Mouse (Mus musculus) midbrain, embryonic 15.5 days (tissue): Measurements from ENCODE around the gene Mrpl54. TPM values are rescaled to one million over a fixed set of nuclear protein-coding genes. Genes with fewer than 3 reads are reported as not detected.

ENCODE experiments used
- ATAC-seq: fragments of 200-750 bp; cut with Nextera tagmentation; replicated peaks from 2 replicates; pipeline ENCODE4 v1.8.0; 2017; ENCODE audit warnings: moderate TSS enrichment
- H3K27ac ChIP-seq: fragments of 300-500 bp; sonication (generic); 2 replicates; pipeline ENCODE4 v1.5.1; 2015; ENCODE audit warnings: mild to moderate bottlenecking, inconsistent platforms
- H3K27me3 ChIP-seq: fragments of 300-500 bp; sonication (generic); replicated peaks from 2 replicates; pipeline ENCODE4 v1.6.1; 2015; ENCODE audit warnings: inconsistent platforms
- H3K36me3 ChIP-seq: fragments of 300-500 bp; sonication (generic); replicated peaks from 2 replicates; pipeline ENCODE4 v1.6.1; 2015; ENCODE audit warnings: inconsistent platforms
- H3K4me1 ChIP-seq: fragments of 300-500 bp; sonication (generic); 2 replicates; pipeline ENCODE4 v1.6.1; 2015; ENCODE audit warnings: inconsistent platforms
- H3K4me2 ChIP-seq: fragments of 300-500 bp; sonication (generic); 2 replicates; pipeline ENCODE4 v1.6.1; 2015; ENCODE audit warnings: inconsistent platforms, mild to moderate bottlenecking, moderate library complexity
- H3K4me3 ChIP-seq: fragments of 300-500 bp; sonication (generic); 2 replicates; pipeline ENCODE4 v1.5.1; 2015; ENCODE audit warnings: mild to moderate bottlenecking, inconsistent platforms
- H3K9ac ChIP-seq: fragments of 300-500 bp; sonication (generic); 2 replicates; pipeline ENCODE4 v1.6.1; 2015; ENCODE audit warnings: mild to moderate bottlenecking, inconsistent platforms
- H3K9me3 ChIP-seq: fragments of 300-500 bp; sonication (generic); 2 replicates; pipeline ENCODE4 v1.6.1; 2016; ENCODE audit warnings: inconsistent platforms
- WGBS: fragments of 180-500 bp; shearing (Covaris S2); methylation state at CpG from one replicate; pipeline ENCODE4 v1.1.7; 2015; ENCODE audit warnings: mixed read lengths; 5-methylcytosine and 5-hydroxymethylcytosine counted together
- polyA plus RNA-seq: library from polyadenylated mRNA; unstranded; fragments of >200 nt; fragmentation: Nextera tagmentation; extraction: Ambion mirVana; gene quantifications from 2 replicates; pipeline ENCODE4 v1.2.1, GENCODE M21; 2015

Gene Mrpl54
- polyA plus RNA-seq, 1 experiment from 2014 or later = 124 TPM

GRCm38 (mm10) chr10:81279496-81279895, 12.8 kb upstream of the Mrpl54 start:
- peaks cover 9% of the 10 kb centered on the region for H3K27me3 ChIP-seq
- H3K4me3 ChIP-seq = no peak overlapping the region
- no peaks in the 10 kb centered on the region for H3K36me3 ChIP-seq
- no peak overlapping the region for H3K9ac ChIP-seq
- H3K4me2 ChIP-seq = no peak overlapping the region
- WGBS = 43% methylated on average over 10 of the region's 10 CpGs
- no peaks in the 10 kb centered on the region for H3K9me3 ChIP-seq
- no peak overlapping the region for H3K27ac ChIP-seq
- H3K4me1 ChIP-seq = 0 out of 2 replicates have a peak, but pooled peaks cover under 1% of the 10 kb centered on the region
- no peak for ATAC-seq

DNA sequence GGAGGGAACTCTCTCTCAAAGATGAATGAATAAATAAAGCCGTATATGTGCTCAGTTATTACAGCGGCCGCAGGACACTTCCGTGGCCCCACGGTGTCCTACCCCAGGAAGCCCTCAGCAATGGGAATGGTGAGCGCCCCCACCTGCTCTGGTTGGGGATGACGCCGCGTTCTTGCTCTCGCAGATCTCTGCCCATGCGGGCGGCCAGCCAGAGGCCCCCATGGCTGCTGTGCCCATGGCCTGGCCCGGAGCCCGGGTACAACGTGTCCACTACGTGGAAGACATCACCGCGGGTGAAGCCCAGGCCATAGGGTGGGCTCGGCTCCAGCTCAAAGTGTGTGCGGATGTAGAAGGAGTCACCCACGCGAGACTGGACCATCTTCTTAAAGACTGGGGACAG, 10.9 kb upstream of the Mrpl54 start:
- H3K9ac ChIP-seq = no peak overlapping the region
- no peak overlapping the region for H3K4me2 ChIP-seq
- 0 out of 2 replicates have a peak, but pooled peaks cover 3% of the 10 kb centered on the region for H3K36me3 ChIP-seq
- 79% methylated on average over 22 of the region's 22 CpGs for WGBS
- H3K27me3 ChIP-seq = no peaks in the 10 kb centered on the region
- ATAC-seq = no peak
- no peaks in the 10 kb centered on the region for H3K9me3 ChIP-seq
- H3K4me1 ChIP-seq = no peaks in the 10 kb centered on the region
- H3K4me3 ChIP-seq = no peak overlapping the region
- no peak overlapping the region for H3K27ac ChIP-seq

DNA sequence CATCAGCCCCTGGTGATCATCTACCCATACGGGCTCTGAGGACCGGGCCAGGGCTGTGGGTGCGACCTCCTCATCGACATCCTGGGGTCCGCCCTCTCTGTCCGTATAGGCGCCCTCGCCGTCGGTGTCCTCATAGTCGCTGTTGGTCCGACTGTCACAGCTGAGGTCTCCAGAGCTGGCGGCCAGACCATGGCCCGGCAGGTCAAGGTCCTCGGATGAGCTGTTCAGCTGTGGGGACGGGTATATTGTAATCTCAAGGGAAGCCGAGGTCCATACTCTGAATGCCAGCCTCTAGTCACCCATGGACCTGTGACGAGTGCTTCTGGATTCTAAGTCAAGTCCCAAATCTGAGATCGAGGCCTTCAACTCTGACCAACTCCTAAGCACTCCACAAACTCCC, 7.1 kb upstream of the Mrpl54 start:
- H3K9me3 ChIP-seq = no peaks in the 10 kb centered on the region
- H3K4me3 ChIP-seq = no peak overlapping the region
- peaks cover 14% of the 10 kb centered on the region; the same call in 1 of the 2 replicates for H3K36me3 ChIP-seq
- no peak for ATAC-seq
- H3K4me2 ChIP-seq = no peak overlapping the region
- 95% methylated on average over 19 of the region's 19 CpGs for WGBS
- no peak overlapping the region for H3K27ac ChIP-seq
- no peak overlapping the region for H3K9ac ChIP-seq
- H3K27me3 ChIP-seq = no peaks in the 10 kb centered on the region
- H3K4me1 ChIP-seq = peaks cover 4% of the 10 kb centered on the region

DNA sequence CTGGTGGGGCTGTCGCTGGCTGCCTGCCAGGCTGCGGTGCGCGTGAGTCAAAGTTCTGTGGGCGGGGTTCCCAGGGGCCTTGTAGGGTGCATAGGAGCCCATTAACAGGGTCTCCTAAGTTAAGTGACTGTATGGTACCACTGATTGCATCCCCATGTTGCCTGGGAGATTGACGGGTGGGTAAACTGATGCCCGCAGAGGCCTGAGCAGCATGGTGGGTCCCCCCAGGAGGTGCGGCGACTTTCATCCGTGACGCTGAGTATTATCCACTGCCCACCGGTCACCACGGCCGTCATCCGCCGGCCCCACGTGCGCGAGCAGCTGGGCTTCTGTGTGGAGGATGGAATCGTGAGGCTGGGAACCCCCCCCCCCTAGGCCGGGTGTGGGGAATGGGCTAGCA, 5.6 kb upstream of the Mrpl54 start:
- WGBS = 96% methylated on average over 21 of the region's 21 CpGs
- Histone ChIP-seq H3K4me2 (no peak overlapping the region), H3K4me3 (no peak overlapping the region), H3K27ac (no peak overlapping the region), H3K9me3 (no peaks in the 10 kb centered on the region), H3K9ac (no peak overlapping the region), H3K4me1 (peaks cover 12% of the 10 kb centered on the region), H3K27me3 (no peaks in the 10 kb centered on the region), H3K36me3 (peaks cover 14% of the 10 kb centered on the region; the same call in 1 of the 2 replicates)
- ATAC-seq = no peak

DNA sequence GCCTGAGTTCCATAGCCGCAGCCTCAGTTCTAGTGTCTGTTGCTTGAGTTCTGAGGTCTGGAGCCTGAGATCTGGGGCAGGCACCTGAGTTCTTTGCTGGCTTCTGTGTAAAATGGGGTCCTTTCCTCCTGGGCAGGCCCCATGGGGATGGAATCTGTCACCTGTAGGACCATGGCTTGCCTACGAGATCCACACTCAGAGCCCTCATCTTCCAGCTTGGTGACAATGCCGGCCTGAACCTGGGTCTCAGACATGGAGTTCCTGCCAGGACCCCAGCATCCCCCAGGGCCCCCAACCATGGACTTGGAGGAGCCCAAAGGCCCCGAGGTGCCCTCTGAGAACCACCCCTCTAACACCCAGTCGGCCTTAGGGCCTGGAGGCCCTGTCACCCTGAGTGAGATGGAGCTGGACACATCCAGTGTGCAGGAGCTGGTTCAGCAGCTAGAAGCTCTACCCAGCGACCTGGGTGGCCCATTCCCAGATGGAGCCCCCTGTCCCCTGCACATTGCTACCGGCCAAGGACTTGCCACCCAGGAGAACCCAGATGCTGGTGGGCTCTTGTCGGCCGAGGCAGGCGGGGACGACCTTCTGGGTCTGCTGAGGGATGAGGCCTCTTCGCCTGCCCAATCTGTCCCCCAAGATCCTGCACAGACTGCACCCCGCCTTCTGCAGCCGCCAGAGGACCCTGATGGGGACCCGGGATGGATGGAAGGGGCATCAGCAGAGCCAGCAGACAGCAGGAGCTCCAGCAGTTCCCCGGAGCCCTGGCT, 2.1 kb upstream of the Mrpl54 start:
- Histone ChIP-seq H3K9me3 (no peaks in the 10 kb centered on the region), H3K4me2 (peak overlapping the region; percentile 79), H3K9ac (peak overlapping the region; percentile 88), H3K27me3 (no peaks in the 10 kb centered on the region), H3K4me1 (peaks cover 24% of the 10 kb centered on the region), H3K36me3 (peaks cover 14% of the 10 kb centered on the region; the same call in 1 of the 2 replicates), H3K4me3 (peak overlapping the region; percentile 70), H3K27ac (no peak overlapping the region)
- 80% methylated on average over 16 of the region's 16 CpGs for WGBS
- no peak for ATAC-seq

- Histone ChIP-seq H3K27ac (peak overlapping the region; percentile 39; the same call in 1 of the 2 replicates), H3K4me1 (peaks cover 24% of the 10 kb centered on the region), H3K9ac (peak overlapping the region; percentile 88), H3K4me3 (peak overlapping the region; percentile 70), H3K4me2 (peak overlapping the region; percentile 79), H3K27me3 (no peaks in the 10 kb centered on the region), H3K9me3 (no peaks in the 10 kb centered on the region), H3K36me3 (peaks cover 14% of the 10 kb centered on the region; the same call in 1 of the 2 replicates)
- peak; percentile 53 for ATAC-seq
- 3% methylated on average over 23 of the region's 23 CpGs for WGBS
Measured at GRCm38 (mm10) chr10:81268056-81268455, 1.3 kb upstream of the Mrpl54 start.

- 95% methylated on average over 8 of the region's 8 CpGs for WGBS
- Histone ChIP-seq H3K27ac (no peak overlapping the region), H3K9ac (no peak overlapping the region), H3K4me2 (peak overlapping the region; percentile 56), H3K4me1 (peaks cover 24% of the 10 kb centered on the region), H3K9me3 (no peaks in the 10 kb centered on the region), H3K4me3 (peak overlapping the region; percentile 74; the same call in 1 of the 2 replicates), H3K36me3 (no peaks in the 10 kb centered on the region; the same call in 1 of the 2 replicates), H3K27me3 (no peaks in the 10 kb centered on the region)
- no peak for ATAC-seq
Measured at GRCm38 (mm10) chr10:81265540-81265939, 1.2 kb downstream of the Mrpl54 start.

DNA sequence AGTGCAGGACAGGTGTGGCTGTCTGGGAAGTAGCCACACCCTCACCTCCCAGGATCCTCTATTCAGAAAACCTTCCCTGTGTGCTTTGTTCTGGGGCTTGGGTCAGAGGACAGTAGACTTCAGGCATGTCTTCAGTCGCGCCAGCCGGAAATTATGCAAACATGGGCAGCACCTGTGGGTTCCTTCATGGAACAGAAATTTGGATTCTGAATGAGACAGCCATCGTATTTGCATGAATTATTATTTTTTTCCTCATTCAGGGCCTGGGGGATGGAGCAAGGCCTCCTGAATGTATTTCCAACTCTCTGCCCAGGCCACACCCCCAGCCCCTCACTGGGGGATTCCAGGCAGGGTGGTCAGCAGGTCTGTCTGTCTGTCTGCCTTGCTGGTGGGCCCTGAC, 5.7 kb downstream of the Mrpl54 start:
- no peaks in the 10 kb centered on the region; the same call in 1 of the 2 replicates for H3K36me3 ChIP-seq
- H3K27me3 ChIP-seq = peaks cover 31% of the 10 kb centered on the region
- H3K4me3 ChIP-seq = no peak overlapping the region
- H3K4me1 ChIP-seq = peaks cover 32% of the 10 kb centered on the region
- ATAC-seq = no peak
- no peak overlapping the region for H3K9ac ChIP-seq
- WGBS = 93% methylated on average over 4 of the region's 4 CpGs
- H3K4me2 ChIP-seq = no peak overlapping the region
- H3K9me3 ChIP-seq = no peaks in the 10 kb centered on the region
- no peak overlapping the region for H3K27ac ChIP-seq

- H3K27ac ChIP-seq = no peak overlapping the region
- no peak overlapping the region for H3K4me2 ChIP-seq
- WGBS = 43% methylated on average over 21 of the region's 21 CpGs
- no peak overlapping the region for H3K4me3 ChIP-seq
- no peaks in the 10 kb centered on the region; the same call in 1 of the 2 replicates for H3K36me3 ChIP-seq
- peaks cover 24% of the 10 kb centered on the region for H3K4me1 ChIP-seq
- no peak for ATAC-seq
- no peak overlapping the region for H3K9ac ChIP-seq
- peaks cover 31% of the 10 kb centered on the region for H3K27me3 ChIP-seq
- no peaks in the 10 kb centered on the region for H3K9me3 ChIP-seq
Measured at GRCm38 (mm10) chr10:81259225-81259884, 7.4 kb downstream of the Mrpl54 start.

GRCm38 (mm10) chr10:81257158-81258039, 9.3 kb downstream of the Mrpl54 start:
- no peak for ATAC-seq
- no peak overlapping the region for H3K27ac ChIP-seq
- H3K9ac ChIP-seq = peak overlapping the region; percentile 60
- peak overlapping the region; percentile 58 for H3K4me3 ChIP-seq
- H3K4me2 ChIP-seq = peak overlapping the region; percentile 95
- WGBS = 1% methylated on average over 62 of the region's 62 CpGs
- no peaks in the 10 kb centered on the region for H3K36me3 ChIP-seq
- peaks cover 36% of the 10 kb centered on the region for H3K4me1 ChIP-seq
- H3K27me3 ChIP-seq = peaks cover 36% of the 10 kb centered on the region
- no peaks in the 10 kb centered on the region for H3K9me3 ChIP-seq

- no peak overlapping the region for H3K4me2 ChIP-seq
- peaks cover 40% of the 10 kb centered on the region for H3K4me1 ChIP-seq
- H3K9ac ChIP-seq = no peak overlapping the region
- H3K36me3 ChIP-seq = no peaks in the 10 kb centered on the region
- H3K27ac ChIP-seq = no peak overlapping the region
- H3K4me3 ChIP-seq = no peak overlapping the region
- 68% methylated on average over 1 of the region's 1 CpGs for WGBS
- ATAC-seq = no peak
- no peaks in the 10 kb centered on the region for H3K9me3 ChIP-seq
- H3K27me3 ChIP-seq = peaks cover 52% of the 10 kb centered on the region
Measured at GRCm38 (mm10) chr10:81254886-81255285, 11.8 kb downstream of the Mrpl54 start.
